Mouse (Mus musculus): ENCODE results near the gene Slco3a1. TPM values are rescaled to one million over a fixed set of nuclear protein-coding genes. Genes with fewer than 3 reads are reported as not detected.

The Slco3a1 gene
- polyA plus RNA-seq, 1 experiment from 2014 or later, result 21.8 TPM

DNA sequence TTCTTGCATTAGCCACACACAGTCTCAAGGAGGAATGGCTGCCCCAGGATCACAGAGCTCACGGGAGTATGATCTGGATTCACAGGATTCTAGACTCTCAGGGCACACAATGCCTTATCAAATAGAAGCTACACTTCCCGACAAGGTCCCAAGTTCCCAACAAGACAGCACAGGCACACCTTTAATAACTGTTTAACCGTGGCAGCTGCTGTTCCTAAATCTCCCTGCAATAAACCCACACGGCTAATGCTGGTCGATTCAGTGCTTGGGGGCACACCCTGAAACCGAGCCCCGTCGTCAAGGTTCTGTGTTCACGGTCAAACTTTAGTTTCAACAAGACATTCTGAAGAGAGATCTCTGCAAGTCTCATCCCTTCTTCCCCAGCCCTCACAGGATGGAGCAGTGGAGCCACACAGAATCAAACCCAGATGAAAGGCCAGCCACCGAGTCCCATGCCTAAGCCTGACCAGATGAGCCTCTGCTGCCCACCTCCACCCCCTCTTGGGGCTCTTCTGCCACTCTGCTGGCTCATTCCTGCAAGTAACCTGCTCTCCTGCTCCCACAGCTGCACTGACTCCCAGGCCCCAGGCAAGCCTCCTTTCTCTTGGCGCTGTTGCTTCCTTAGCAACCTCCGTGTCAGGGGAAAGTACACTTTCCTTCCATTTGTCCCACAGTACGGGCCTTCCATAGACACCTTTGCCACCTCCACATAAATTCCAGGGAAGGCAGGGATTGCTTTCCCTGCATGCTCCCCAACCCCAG lies 200.7 kb downstream of the Slco3a1 start:
- Histone ChIP-seq H3K9me3 (no peaks in the 10 kb centered on the region), H3K27ac (replicated peaks) (peak overlapping the region; percentile 79), H3K4me1 (replicated peaks) (peaks cover 26% of the 10 kb centered on the region), H3K4me2 (no peak overlapping the region), H3K27me3 (no peaks in the 10 kb centered on the region), H3K9ac (no peak overlapping the region), H3K4me3 (no peak overlapping the region), H3K36me3 (no peaks in the 10 kb centered on the region)
- 65% methylated on average over 13 of the region's 13 CpGs for WGBS
- no peak for ATAC-seq (ENCODE audit: low FRiP score, low read depth)

DNA sequence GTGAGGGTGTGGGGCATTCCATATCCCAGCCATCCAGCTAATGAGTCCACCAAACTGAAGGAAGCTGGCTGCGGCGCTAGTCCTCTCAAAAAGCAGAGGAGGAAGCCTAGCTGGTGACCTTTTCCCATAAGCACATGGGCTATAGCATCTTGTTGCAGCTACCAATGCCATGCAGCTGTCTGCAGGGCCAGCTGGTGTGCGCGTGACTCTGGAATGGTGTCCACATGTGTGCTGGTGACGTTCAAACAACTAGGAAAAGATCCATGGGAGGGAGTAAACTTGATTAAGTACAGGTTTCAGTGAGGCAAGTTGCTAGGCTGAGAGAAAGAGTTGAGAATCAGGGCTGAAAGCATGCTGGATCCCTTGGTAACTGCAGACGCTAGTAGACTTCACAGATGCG lies 201.3 kb downstream of the Slco3a1 start:
- no peak overlapping the region for H3K4me2 ChIP-seq
- H3K27me3 ChIP-seq, result no peaks in the 10 kb centered on the region
- no peak overlapping the region for H3K9ac ChIP-seq
- H3K27ac ChIP-seq (replicated peaks), result no peak overlapping the region
- 82% methylated on average over 7 of the region's 7 CpGs for WGBS
- no peak for ATAC-seq (ENCODE audit: low FRiP score, low read depth)
- no peaks in the 10 kb centered on the region for H3K9me3 ChIP-seq
- H3K36me3 ChIP-seq, result no peaks in the 10 kb centered on the region
- no peak overlapping the region for H3K4me3 ChIP-seq
- peaks cover 33% of the 10 kb centered on the region for H3K4me1 ChIP-seq (replicated peaks)

- peaks cover 29% of the 10 kb centered on the region for H3K4me1 ChIP-seq (replicated peaks)
- H3K27ac ChIP-seq (replicated peaks), result peak overlapping the region; percentile 30; the same call in 1 of the 2 replicates
- H3K4me3 ChIP-seq, result no peak overlapping the region
- ATAC-seq (ENCODE audit: low FRiP score, low read depth), result no peak
- H3K9me3 ChIP-seq, result no peaks in the 10 kb centered on the region
- H3K9ac ChIP-seq, result no peak overlapping the region
- 70% methylated on average over 7 of the region's 7 CpGs for WGBS
- no peaks in the 10 kb centered on the region for H3K27me3 ChIP-seq
- H3K36me3 ChIP-seq, result no peaks in the 10 kb centered on the region
- no peak overlapping the region for H3K4me2 ChIP-seq
Measured at GRCm38 (mm10) chr7:74348318-74348890, 206.2 kb downstream of the Slco3a1 start.

DNA sequence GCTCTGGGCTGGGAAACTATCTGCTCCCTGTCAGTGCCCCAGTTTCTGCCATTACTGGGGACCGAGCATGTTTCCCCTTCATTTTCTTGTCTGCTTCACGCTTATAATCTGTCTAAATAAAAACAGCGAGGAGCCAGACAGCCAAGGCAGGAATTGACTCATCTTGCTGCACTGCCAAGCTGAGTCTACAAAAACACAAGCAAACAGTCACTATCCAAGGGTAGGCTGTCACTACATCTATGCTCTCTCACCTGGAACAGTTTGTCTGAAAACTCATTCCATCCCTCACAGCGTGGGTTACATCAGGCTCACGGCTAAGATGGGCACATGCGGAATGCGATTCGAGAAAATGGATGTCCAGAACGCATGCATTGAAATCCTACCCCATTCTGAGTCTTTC lies 207.6 kb downstream of the Slco3a1 start:
- Histone ChIP-seq H3K9ac (no peak overlapping the region), H3K4me2 (no peak overlapping the region), H3K36me3 (no peaks in the 10 kb centered on the region), H3K27ac (replicated peaks) (no peak overlapping the region), H3K27me3 (no peaks in the 10 kb centered on the region), H3K9me3 (no peaks in the 10 kb centered on the region), H3K4me1 (replicated peaks) (peaks cover 25% of the 10 kb centered on the region), H3K4me3 (no peak overlapping the region)
- 77% methylated on average over 9 of the region's 9 CpGs for WGBS
- ATAC-seq (ENCODE audit: low FRiP score, low read depth), result no peak

DNA sequence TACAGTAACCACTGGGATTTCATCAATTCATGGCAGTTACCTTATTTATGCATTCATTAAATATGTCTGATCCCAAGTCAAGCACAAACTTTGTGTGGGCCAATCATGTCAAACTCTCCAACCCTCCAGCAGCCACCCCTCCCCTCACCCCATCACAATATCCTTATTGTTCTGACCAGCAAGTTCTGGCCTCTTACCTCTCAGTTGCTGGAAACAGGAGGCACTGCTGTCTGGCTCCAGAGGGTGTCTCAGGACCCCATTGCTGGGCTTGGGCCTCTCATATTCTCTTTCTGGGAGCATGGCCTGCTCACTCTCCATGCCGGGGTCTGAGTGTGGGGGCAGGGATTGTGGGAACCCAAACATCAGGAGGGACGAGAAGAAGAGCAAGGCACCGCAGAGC lies 208.1 kb downstream of the Slco3a1 start:
- ATAC-seq (ENCODE audit: low FRiP score, low read depth), result no peak
- WGBS, result 49% methylated on average over 3 of the region's 3 CpGs

DNA sequence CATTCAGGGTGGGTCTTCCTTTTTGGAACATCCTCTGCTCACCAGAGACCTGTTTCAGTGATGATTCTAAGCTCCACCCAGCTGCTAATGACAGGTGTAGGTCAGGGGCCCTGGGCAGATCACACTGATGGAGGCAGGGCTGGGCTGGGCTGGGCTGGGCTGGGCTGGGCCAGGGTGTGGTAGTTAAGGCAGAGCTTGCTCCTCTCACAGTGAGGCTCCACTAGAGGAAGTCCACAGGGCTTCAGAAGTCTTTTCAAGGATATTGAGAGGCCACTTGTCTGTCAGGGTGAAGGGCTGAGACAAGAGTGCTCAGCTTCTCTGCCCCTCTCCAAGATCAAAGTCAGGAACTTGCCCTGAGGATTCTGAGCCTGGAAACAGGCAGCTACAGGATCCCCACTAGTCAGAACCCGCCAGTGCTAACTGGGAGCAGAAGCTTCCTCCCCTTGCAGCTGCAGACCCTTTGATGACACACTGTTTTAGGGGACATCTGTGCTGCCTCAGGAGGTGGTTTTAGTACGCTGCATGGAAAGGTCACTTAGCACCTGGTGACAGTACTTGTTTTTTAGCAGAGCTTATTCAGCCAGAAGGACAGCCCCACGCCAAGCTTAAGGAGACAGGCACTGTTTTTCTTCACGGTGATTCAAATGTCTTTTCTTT lies 213.3 kb downstream of the Slco3a1 start:
- no peak overlapping the region for H3K27ac ChIP-seq (replicated peaks)
- 40% methylated on average over 4 of the region's 4 CpGs for WGBS
- H3K9ac ChIP-seq, result no peak overlapping the region
- H3K27me3 ChIP-seq, result no peaks in the 10 kb centered on the region
- H3K4me2 ChIP-seq, result no peak overlapping the region
- 0 out of 2 replicates have a peak, but pooled peaks cover 6% of the 10 kb centered on the region for H3K4me1 ChIP-seq (replicated peaks)
- H3K9me3 ChIP-seq, result no peaks in the 10 kb centered on the region
- no peak overlapping the region for H3K4me3 ChIP-seq
- no peaks in the 10 kb centered on the region for H3K36me3 ChIP-seq
- ATAC-seq (ENCODE audit: low FRiP score, low read depth), result peak; percentile 54; the same call in 1 of the 2 replicates

More for the DNA sequence above, 208.1 kb downstream of the Slco3a1 start:
- Histone ChIP-seq H3K9me3 (no peaks in the 10 kb centered on the region), H3K27ac (replicated peaks) (no peak overlapping the region), H3K4me2 (no peak overlapping the region), H3K4me1 (replicated peaks) (peaks cover 27% of the 10 kb centered on the region), H3K36me3 (no peaks in the 10 kb centered on the region), H3K4me3 (no peak overlapping the region), H3K27me3 (no peaks in the 10 kb centered on the region), H3K9ac (no peak overlapping the region)

DNA sequence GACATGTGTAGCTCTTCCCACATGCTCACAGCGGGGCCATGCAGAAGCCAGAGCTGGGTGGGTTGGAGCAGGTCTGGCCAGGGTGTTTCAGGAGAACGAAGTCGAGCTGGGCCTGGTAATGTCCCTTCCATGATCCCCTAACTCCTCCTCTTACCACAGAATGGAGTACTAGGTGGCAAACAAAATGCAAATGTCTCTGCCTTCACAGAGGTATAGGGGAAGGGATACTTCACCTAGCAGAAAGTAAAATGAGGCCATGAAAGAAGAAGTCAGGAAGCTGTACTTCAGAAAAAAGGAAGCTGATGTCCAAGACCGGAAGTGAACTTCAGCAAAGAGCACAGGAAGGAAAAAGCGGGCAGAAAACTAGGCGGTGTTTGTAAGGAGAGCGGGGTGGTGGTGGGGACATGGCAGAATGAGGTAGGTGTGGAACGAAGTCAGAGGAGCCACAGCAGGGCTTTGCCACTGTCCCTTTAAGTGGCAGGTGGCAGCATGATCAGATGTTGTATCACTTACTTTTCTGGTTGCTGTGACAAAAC lies 214.1 kb downstream of the Slco3a1 start:
- H3K27ac ChIP-seq (replicated peaks), result no peak overlapping the region
- H3K9ac ChIP-seq, result no peak overlapping the region
- no peaks in the 10 kb centered on the region for H3K36me3 ChIP-seq
- 0 out of 2 replicates have a peak, but pooled peaks cover 6% of the 10 kb centered on the region for H3K4me1 ChIP-seq (replicated peaks)
- no peaks in the 10 kb centered on the region for H3K9me3 ChIP-seq
- H3K4me3 ChIP-seq, result no peak overlapping the region
- no peak for ATAC-seq (ENCODE audit: low FRiP score, low read depth)
- no peaks in the 10 kb centered on the region for H3K27me3 ChIP-seq
- 91% methylated on average over 8 of the region's 8 CpGs for WGBS
- no peak overlapping the region for H3K4me2 ChIP-seq

DNA sequence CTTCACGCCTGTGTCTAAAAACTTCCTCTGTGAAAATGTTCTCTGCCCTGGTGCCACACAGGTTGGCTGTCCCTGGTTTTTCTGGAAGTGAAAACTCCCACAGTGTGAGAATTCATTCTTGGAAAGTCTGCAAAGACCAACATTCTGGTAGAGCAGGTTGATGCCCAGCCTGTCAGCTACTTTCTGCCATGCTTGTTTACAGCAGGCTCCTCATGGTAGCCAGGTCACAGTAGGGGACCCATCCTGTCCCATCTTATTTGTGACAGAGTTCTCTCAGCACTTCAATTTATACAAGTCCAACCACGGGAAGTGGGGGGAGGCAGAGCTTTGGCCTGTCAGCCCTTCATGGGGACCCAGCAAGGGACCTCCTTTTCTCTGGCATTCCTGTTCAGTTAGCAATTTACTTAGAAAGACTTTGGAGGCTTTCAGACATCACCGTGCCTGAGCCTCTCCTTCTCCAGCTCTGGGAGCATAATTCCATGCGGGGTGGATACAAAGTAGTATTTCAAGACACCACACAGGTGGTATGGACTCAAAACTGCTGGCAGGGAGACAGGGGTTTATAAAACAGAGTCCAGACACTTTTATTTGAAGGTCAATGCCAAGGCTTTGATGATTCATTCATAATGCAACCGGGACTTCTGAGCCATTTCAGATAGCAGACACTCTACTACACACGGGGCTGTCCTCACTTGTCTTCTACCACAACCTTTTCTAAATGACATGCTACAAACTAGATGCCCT lies 216.7 kb downstream of the Slco3a1 start:
- H3K4me3 ChIP-seq, result no peak overlapping the region
- H3K4me2 ChIP-seq, result no peak overlapping the region
- no peak overlapping the region for H3K9ac ChIP-seq
- no peaks in the 10 kb centered on the region for H3K9me3 ChIP-seq
- WGBS, result 82% methylated on average over 6 of the region's 6 CpGs
- no peak for ATAC-seq (ENCODE audit: low FRiP score, low read depth)
- H3K27ac ChIP-seq (replicated peaks), result no peak overlapping the region
- no peaks in the 10 kb centered on the region for H3K36me3 ChIP-seq
- 0 out of 2 replicates have a peak, but pooled peaks cover 6% of the 10 kb centered on the region for H3K4me1 ChIP-seq (replicated peaks)
- H3K27me3 ChIP-seq, result no peaks in the 10 kb centered on the region

- H3K27ac ChIP-seq (replicated peaks), result no peak overlapping the region
- H3K4me2 ChIP-seq, result no peak overlapping the region
- peaks cover 15% of the 10 kb centered on the region for H3K4me1 ChIP-seq (replicated peaks)
- H3K9ac ChIP-seq, result no peak overlapping the region
- H3K27me3 ChIP-seq, result no peaks in the 10 kb centered on the region
- 75% methylated on average over 3 of the region's 3 CpGs for WGBS
- H3K4me3 ChIP-seq, result no peak overlapping the region
- no peak for ATAC-seq (ENCODE audit: low FRiP score, low read depth)
- no peaks in the 10 kb centered on the region for H3K9me3 ChIP-seq
- H3K36me3 ChIP-seq, result no peaks in the 10 kb centered on the region
Measured at GRCm38 (mm10) chr7:74332323-74332722, 222.3 kb downstream of the Slco3a1 start.

DNA sequence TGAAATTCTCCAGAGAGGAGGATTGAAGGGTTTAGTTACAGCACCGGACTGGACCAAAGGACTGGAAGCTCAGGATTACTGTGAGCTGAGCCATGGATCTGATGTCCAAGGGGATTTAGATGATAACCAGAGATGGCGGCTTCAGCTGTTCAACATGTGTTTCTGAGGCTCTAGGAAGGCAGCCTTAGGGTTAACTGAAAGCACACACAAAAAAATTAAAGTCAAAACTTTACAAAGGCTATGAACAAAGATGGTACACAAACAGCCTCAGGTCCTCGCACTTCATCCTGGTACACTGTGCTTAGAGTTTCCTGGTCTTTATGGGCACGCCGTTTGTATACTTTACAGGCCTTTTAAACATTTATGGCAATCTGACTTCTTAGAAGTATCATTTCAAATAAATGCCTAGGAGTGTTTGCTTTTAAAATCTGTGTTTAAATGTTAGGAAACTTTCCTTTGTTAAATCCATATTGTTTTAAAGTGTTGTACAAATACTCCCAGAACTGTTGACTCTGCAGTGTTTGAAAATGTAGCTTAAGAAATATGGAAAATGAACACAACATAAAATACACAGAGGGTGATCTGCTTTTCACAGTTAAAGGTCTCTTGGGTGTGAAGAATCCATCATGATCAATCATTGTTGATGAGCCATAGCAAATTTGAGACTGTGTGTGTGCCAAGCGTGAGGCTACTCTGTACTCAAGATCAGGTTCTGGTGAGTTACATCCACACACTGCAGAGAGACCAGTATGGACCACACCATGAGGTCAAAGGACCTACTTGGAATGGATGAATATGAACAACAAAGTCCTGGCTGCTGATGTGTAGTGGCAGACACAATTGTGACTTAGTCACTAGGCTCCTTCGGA lies 223.5 kb downstream of the Slco3a1 start:
- Histone ChIP-seq H3K36me3 (no peaks in the 10 kb centered on the region), H3K9me3 (no peaks in the 10 kb centered on the region), H3K27me3 (no peaks in the 10 kb centered on the region), H3K27ac (replicated peaks) (0 out of 2 replicates have a peak overlapping the region, but pooled peaks have one; percentile 14), H3K4me1 (replicated peaks) (peaks cover 15% of the 10 kb centered on the region), H3K4me3 (no peak overlapping the region), H3K9ac (no peak overlapping the region), H3K4me2 (no peak overlapping the region)
- ATAC-seq (ENCODE audit: low FRiP score, low read depth), result no peak
- 61% methylated on average over 7 of the region's 7 CpGs for WGBS

All from hindbrain, embryonic 15.5 days (tissue).